Mouse (Mus musculus): ENCODE measurements at regions not wholly inside any gene's neighbourhood (a gene's known extent, or its start where the extent isn't known, plus 50 kb on each side); places are given as distances from the start of the nearest gene placed in this dataset.

DNA sequence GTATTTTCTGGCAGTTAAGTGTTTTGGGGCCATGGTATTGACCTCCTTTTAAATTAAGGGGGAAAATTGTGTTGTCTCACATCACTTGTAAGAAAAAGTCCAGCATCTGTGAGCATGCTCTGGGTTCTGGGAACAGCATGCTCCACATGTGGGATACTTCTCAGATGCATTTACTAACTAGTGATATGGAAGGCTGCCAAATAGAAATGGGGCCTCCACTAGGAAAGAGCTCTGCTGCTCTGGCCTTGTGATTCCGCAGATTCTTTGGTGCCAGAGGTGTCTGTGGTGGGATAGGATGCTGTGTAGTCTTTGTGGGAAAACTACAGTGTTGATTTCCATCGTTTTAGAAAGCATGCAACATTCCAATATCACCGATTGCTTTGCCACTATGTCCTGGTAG, 111.2 kb upstream of the Hey2 start:
- POLR2A ChIA-PET: no interaction called here
- CTCF ChIA-PET: no interaction called here

DNA sequence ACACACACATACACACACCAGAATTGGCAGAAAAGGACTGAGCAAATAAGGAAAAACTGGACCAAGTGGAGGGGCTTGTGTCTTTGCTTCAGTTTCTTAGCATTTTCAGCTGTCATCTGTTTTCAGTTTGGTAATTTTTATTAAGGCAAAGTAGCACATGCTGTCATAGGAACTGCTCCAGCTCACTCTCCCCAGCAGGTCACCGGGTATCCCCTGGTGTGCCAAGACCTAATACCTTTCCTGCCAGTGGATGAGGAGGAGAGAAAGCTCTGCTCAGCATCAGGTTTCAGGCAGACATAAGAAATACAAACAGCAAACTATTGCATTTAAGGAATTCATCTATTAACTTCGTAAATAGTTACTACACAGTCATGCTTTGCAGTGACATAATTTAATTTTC, 109.8 kb upstream of the Hey2 start:
- ChIA-PET POLR2A (no interaction called here), CTCF (no interaction called here)

DNA sequence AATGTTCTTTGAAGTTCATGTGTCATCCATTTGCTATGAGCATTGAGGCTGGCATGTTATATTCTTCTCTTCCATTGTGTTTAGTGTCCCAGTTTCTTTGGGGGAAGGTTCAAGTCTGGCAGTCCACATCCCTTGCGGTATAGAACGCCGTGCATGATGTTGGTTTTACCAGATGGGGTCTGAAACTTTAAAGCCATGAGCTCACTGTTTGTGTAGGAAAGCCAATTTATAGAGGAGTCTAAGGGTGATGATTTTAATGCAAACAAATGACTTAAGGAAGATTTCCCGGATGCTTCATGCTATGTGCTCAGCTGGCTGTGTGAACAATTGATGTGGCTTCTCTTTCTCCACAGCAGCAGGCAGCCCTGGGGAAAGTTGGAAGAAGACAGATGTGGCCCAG, 104.0 kb upstream of the Hey2 start:
- POLR2A ChIA-PET: interaction anchor here in 1 of 4 experiments (0.8 kb wide), 1 partner anchor 9 kb away, joined by 3 read pairs; no protein-coding TSS in a partner anchor
- CTCF ChIA-PET: no interaction called here

DNA sequence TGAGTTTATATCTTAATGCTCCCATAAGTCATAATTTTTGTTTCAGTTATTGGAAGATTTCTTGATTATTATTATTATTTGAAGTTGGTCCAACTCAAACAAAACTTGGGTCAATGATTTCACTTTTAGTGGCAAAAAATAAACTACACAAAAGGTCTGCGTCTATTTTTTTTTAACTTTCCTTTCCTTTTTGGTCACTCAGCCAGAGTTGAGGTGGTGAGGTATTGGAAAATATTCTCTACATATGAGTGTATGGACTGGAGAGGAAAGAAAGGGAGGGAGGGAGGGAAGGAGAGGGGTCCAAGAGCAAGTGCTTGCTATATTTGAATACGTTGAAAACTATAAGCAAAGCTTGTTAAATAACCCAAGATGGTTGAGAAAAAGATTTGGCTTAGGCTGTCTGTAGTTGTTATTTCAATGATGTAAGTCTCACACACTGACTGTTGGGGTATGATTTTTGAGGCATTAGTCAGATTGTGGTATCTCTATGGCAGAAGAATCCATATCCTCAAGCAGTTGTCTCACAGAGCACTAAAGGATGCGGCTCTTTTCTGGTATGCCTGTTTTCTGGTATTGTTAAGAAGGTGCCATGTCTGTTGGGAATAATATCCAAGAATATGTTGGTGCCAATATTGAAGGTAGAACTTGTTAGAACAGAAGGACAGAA, 75.9 kb upstream of the Hey2 start:
- CTCF ChIA-PET: no interaction called here
- POLR2A ChIA-PET: no interaction called here

DNA sequence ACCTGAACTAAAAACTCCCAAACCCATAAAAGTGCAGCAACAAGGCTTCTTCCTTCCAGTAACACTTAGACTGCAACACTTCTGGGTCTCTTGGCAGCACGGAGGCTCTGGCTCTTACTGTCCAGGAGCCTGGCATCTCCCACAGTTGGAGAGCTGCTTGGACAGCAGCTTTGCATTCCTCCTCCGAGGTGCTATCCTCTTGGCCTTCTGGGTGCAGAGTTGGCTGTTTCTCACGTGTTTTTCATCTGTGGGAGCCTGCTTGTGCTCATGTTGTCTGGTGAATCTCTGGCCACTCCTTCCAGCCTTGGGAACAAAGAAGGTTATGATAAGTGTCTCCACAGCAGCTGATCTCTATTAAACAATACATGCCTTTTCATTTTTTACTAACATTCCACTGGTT, 51.2 kb upstream of the Hey2 start:
- POLR2A ChIA-PET: no interaction called here
- CTCF ChIA-PET: no interaction called here
